Mouse (Mus musculus) intestine, embryonic 14.5 days (tissue): Measurements from ENCODE around the gene Gm26992. TPM values are rescaled to one million over a fixed set of nuclear protein-coding genes. Genes with fewer than 3 reads are reported as not detected.
"Not testable (repeated sequence)": the region's sequence is repeated elsewhere in the genome, so short reads cannot be mapped to it uniquely, and the experiment has no call there.

ENCODE experiments used
- ATAC-seq: fragments of 200-750 bp; cut with Nextera tagmentation; replicated peaks from 2 replicates; pipeline ENCODE4 v1.8.0; 2017; ENCODE audit warnings: low read depth, moderate number of reproducible peaks, moderate TSS enrichment, moderate library complexity; ENCODE audit not compliant: low FRiP score, low TSS enrichment
- DNase-seq: peaks from one replicate; pipeline ENCODE4 v3.0.0-alpha.2; 2018; ENCODE audit warnings: low spot score
- H3K27ac ChIP-seq: fragments of 300-500 bp; sonication (generic); 2 replicates; pipeline ENCODE4 v1.5.1; 2014; ENCODE audit warnings: low read depth, mild to moderate bottlenecking, control low read depth
- H3K27me3 ChIP-seq: fragments of 300-500 bp; sonication (generic); replicated peaks from 2 replicates; pipeline ENCODE4 v1.6.1; 2014; ENCODE audit warnings: low read length, control low read depth; ENCODE audit not compliant: control insufficient read depth, insufficient read depth
- H3K36me3 ChIP-seq: fragments of 300-500 bp; sonication (generic); 2 replicates; pipeline ENCODE4 v1.6.1; 2014; ENCODE audit warnings: low read length, control low read depth; ENCODE audit not compliant: control insufficient read depth, insufficient read depth
- H3K4me1 ChIP-seq: fragments of 300-500 bp; sonication (generic); replicated peaks from 2 replicates; pipeline ENCODE4 v1.6.1; 2014; ENCODE audit warnings: low read length, control low read depth, mixed read lengths; ENCODE audit not compliant: control insufficient read depth, insufficient read depth
- H3K4me2 ChIP-seq: fragments of 300-500 bp; sonication (generic); 2 replicates; pipeline ENCODE4 v1.6.1; 2014; ENCODE audit warnings: low read length
- H3K4me3 ChIP-seq: fragments of 300-500 bp; sonication (generic); 2 replicates; pipeline ENCODE4 v1.5.1; 2014; ENCODE audit warnings: low read depth, low read length, control low read depth, mixed read lengths
- H3K9ac ChIP-seq: fragments of 300-500 bp; sonication (generic); 2 replicates; pipeline ENCODE4 v1.6.1; 2014; ENCODE audit warnings: mild to moderate bottlenecking, low read length
- H3K9me3 ChIP-seq: fragments of 300-500 bp; sonication (generic); 2 replicates; pipeline ENCODE4 v1.6.1; 2016; ENCODE audit warnings: low read length, control low read depth; ENCODE audit not compliant: control insufficient read depth
- WGBS: fragments of 180-500 bp; shearing (Covaris S2); extraction: QIAGEN DNeasy Blood & Tissue Kit; methylation state at CpG from one replicate; pipeline ENCODE4 v1.1.7; 2014; 5-methylcytosine and 5-hydroxymethylcytosine counted together
- polyA plus RNA-seq: library from polyadenylated mRNA; unstranded; fragments of >200 nt; fragmentation: Nextera tagmentation; extraction: Ambion mirVana; gene quantifications from 2 replicates; pipeline ENCODE4 v1.2.1, GENCODE M21; 2014

The Gm26992 gene
- polyA plus RNA-seq, 1 experiment from 2014 or later: not detected

DNA sequence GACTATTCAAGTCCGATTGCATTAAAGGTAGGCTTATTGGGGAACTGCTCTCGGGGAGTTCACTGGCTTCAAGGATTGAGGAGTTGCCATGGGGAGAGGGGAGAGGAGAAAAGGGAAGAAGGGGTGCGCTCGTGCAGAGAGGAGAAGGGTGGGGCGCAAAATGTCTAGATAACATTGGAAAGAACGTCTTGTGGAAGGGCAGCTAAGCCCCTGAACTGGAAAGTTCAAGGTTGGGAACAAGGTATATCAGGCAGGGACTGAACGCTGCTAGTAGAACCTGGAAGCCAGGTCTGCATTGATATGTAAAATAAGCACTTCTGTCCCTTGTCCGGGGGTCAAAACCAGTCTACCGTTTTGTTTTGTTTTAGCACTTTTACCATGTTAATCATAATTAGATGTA lies 16.2 kb downstream of the Gm26992 start:
- H3K9me3 ChIP-seq: no peaks in the 10 kb centered on the region
- no peak overlapping the region for H3K4me3 ChIP-seq
- H3K36me3 ChIP-seq: no peaks in the 10 kb centered on the region
- H3K9ac ChIP-seq: no peak overlapping the region
- no peak overlapping the region for H3K27ac ChIP-seq
- WGBS: 19% methylated on average over 9 of the region's 9 CpGs
- H3K4me1 ChIP-seq: no peaks in the 10 kb centered on the region
- ATAC-seq (no peak), DNase-seq (no peak)
- peaks cover 31% of the 10 kb centered on the region for H3K27me3 ChIP-seq
- no peak overlapping the region for H3K4me2 ChIP-seq

DNA sequence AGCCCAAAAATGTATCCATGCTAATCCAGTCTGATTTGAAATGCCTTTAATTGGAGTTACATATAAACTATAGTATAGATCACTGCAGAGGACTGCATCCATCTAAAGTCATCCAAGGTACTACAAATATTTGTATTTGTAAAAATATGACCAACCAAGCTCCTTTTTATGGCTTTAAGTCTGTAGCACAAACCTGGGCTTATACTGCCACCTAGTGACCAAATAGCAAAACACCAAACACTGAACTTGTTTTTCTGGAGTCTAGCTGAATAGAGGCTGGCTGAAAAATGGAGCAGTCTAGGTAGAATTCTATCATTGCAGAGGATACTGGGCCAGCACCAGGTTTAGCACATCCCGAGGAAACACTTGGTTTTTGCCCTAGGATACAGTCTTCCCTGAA lies 19.0 kb downstream of the Gm26992 start:
- no peak overlapping the region for H3K9ac ChIP-seq
- H3K4me1 ChIP-seq: no peaks in the 10 kb centered on the region
- no peak for ATAC-seq
- no peaks in the 10 kb centered on the region for H3K36me3 ChIP-seq
- H3K27ac ChIP-seq: no peak overlapping the region
- H3K27me3 ChIP-seq: peaks cover 30% of the 10 kb centered on the region
- WGBS: 0% methylated on average over 1 of the region's 1 CpGs
- H3K9me3 ChIP-seq: no peaks in the 10 kb centered on the region
- H3K4me2 ChIP-seq: no peak overlapping the region
- H3K4me3 ChIP-seq: no peak overlapping the region
- DNase-seq: no peak

DNA sequence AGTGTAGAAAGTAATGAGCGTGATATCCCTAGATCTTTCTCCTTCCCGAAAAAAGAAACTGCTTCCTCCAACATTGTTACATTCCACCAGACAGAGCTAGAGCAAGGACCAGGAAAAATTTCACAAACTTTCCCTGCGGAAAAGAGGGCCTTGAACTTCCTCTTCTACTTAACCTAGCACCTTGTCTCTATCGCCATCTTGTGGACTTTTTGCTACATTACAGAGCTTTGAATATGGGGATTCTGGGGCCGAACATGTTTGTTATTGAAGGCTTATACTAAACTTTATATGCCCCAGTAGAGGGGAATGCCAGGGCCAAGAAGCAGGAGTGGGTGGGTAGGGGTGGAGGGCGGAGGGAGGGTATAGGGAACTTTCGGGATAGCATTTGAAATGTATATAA lies 21.9 kb downstream of the Gm26992 start:
- Histone ChIP-seq H3K4me1 (no peaks in the 10 kb centered on the region), H3K9me3 (no peaks in the 10 kb centered on the region), H3K9ac (no peak overlapping the region), H3K4me3 (no peak overlapping the region), H3K27ac (no peak overlapping the region), H3K4me2 (no peak overlapping the region), H3K27me3 (peaks cover 35% of the 10 kb centered on the region), H3K36me3 (no peaks in the 10 kb centered on the region)
- 38% methylated on average over 7 of the region's 7 CpGs for WGBS
- ATAC-seq (no peak), DNase-seq (no peak)

DNA sequence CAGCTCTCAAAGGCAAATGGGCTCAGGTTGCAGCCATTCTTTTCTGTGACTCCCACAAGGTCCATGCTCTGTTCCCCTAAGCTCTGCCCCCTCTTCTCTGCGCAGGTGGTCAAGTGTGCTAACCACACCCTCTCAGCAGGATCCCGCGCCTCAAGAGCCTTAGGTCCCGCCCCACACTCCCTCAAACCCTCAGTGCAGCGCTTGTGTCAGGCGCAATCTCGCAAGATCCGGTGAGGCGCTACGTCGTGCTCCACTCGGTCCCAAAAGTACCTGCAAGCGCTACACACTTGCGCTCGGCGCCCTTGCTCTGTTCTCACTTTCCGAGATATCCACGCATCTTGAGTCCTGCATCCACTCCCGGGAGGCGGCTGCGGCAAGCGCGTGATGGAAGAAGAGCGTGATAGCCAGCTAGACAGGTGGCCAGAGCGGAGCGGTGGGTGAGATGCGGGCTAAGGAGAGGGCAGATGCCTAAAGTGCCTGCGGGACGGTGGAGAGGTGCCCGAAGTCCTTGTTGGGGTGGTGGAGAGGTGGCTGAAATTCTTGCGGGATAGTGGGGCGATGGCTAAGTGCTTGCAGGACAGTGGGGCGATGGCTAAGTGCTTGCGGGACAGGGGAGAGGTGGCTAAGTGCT lies 25.8 kb downstream of the Gm26992 start:
- Histone ChIP-seq H3K36me3 (no peaks in the 10 kb centered on the region), H3K9me3 (no peaks in the 10 kb centered on the region), H3K27ac (no peak overlapping the region), H3K27me3 (peaks cover 27% of the 10 kb centered on the region), H3K4me1 (no peaks in the 10 kb centered on the region), H3K4me2 (peak overlapping the region; percentile 55), H3K4me3 (peak overlapping the region; percentile 25), H3K9ac (no peak overlapping the region)
- WGBS: 13% methylated on average over 34 of the region's 34 CpGs
- peak; percentile 56 for DNase-seq
- ATAC-seq: no peak

DNA sequence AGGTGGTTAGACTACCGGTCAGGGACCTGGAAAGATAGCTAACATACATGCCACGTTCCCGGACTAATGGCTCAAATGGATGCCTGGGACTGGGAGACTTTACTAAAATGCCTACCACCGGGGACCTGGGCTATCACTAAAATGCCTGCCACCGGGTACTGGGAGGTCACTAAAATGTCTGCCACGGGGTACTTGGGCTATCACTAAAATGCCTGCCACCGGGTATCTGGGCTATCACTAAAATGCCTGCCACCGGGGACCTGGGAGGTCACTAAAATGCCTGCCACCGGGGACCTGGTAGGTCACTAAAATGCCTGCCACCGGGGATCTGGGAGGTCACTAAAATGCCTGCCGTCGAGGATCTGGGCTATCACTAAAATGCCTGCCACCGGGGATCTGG lies 26.6 kb downstream of the Gm26992 start:
- not testable (repeated sequence) for H3K9me3 ChIP-seq, H3K9ac ChIP-seq, H3K36me3 ChIP-seq, H3K27ac ChIP-seq, H3K4me1 ChIP-seq, ATAC-seq, DNase-seq
- peak overlapping the region; percentile 25; the same call in 1 of the 2 replicates for H3K4me3 ChIP-seq
- peak overlapping the region; percentile 55; the same call in 1 of the 2 replicates for H3K4me2 ChIP-seq
- WGBS: 44% methylated on average over 12 of the region's 13 CpGs
- H3K27me3 ChIP-seq: peaks cover 27% of the 10 kb centered on the region

DNA sequence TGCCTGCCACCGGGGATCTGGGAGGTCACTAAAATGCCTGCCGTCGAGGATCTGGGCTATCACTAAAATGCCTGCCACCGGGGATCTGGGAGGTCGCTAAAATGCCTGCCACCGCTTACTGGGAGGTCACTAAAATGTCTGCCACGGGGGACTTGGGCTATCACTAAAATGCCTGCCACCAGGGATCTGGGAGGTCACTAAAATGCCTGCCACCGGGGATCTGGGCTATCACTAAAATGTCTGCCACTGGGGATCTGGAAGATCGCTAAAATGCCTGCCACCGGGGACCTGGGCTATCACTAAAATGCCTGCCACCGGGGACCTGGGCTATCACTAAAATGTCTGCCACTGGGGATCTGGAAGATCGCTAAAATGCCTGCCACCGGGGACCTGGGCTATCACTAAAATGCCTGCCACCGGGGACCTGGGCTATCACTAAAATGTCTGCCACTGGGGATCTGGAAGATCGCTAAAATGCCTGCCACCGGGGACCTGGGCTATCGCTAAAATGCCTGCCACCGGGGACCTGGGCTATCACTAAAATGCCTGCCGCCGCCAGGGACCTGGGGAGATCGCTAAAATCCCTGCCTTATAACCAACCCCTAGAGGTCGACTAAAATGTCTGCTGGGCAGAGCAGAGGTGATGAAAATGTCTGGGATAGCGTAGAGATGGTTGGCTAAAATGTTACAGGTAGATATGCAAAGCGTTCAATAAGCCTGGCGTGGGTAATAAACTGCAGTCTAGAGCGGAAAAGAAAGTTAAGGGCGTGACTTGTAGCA lies 27.3 kb downstream of the Gm26992 start:
- H3K27me3 ChIP-seq: peaks cover 27% of the 10 kb centered on the region
- not testable (repeated sequence) for H3K9me3 ChIP-seq, DNase-seq, H3K4me1 ChIP-seq, H3K9ac ChIP-seq, H3K27ac ChIP-seq, H3K4me2 ChIP-seq, ATAC-seq, H3K4me3 ChIP-seq, H3K36me3 ChIP-seq
- WGBS: 78% methylated on average over 18 of the region's 27 CpGs

DNA sequence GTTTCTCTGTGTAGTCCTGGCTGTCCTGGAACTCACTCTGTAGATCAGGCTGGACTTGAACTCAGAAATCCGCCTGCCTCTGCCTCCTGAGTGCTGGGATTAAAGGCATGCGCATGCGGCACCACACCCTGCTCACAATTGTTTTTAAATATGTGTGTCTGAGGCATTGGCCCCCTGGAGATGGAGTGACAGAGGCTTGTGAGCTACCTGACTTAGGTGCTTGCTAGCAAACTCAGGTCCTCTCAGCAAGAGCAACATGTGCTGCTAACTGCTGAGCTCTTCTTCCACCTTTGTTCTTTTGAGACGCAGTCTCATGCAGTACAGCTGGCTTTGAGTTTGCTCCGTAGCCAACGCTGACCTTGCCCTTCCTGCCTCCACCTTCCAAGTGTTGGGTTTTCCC lies 31.0 kb downstream of the Gm26992 start:
- Histone ChIP-seq H3K4me3 (no peak overlapping the region), H3K4me1 (no peaks in the 10 kb centered on the region), H3K4me2 (no peak overlapping the region), H3K9ac (no peak overlapping the region), H3K9me3 (no peaks in the 10 kb centered on the region), H3K36me3 (no peaks in the 10 kb centered on the region), H3K27me3 (peaks cover 14% of the 10 kb centered on the region), H3K27ac (no peak overlapping the region)
- DNase-seq: no peak
- 84% methylated on average over 6 of the region's 6 CpGs for WGBS
- no peak for ATAC-seq

DNA sequence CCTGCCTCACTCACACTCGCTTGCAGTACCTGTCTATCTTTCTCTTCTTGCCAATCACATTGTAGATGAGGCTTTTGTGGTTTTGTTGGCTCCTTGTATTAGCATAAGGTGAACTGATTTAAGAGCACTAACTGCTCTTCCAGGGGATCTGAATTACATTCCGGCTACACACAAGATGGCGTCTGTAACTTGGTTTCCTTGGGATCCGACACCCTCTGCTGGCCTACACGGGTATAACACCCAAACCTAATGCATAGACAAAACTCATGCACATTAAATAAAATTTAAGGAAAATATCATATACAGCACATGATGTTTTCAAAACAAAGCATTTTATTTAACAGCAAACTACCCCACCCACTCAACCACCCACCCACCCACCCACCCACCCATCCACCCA lies 38.2 kb downstream of the Gm26992 start:
- Histone ChIP-seq H3K4me3 (no peak overlapping the region), H3K9ac (no peak overlapping the region), H3K27ac (no peak overlapping the region), H3K4me1 (no peaks in the 10 kb centered on the region), H3K4me2 (no peak overlapping the region), H3K36me3 (no peaks in the 10 kb centered on the region), H3K27me3 (no peaks in the 10 kb centered on the region), H3K9me3 (no peaks in the 10 kb centered on the region)
- 76% methylated on average over 5 of the region's 5 CpGs for WGBS
- DNase-seq (no peak), ATAC-seq (no peak)

DNA sequence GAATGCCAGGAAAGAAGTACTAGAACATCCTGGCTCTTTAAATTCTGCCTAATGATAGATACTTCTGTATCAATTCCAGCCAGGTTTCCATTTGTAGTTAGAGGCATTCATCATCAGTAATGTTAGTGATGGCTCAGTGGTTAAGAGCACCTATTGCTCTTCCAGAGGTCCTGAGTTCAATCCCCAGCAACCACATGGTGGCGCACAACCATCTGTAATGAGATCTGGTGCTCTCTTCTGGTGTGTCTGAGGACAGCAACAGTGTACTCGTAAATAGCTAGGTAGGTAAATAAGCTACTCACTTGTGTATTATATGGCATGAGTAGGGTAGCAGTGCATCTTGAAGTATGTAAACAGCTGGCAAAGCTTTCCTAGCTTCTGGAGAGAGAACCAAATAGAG lies 47.2 kb downstream of the Gm26992 start:
- ATAC-seq: no peak
- Histone ChIP-seq H3K27me3 (no peaks in the 10 kb centered on the region), H3K9me3 (no peaks in the 10 kb centered on the region), H3K36me3 (no peaks in the 10 kb centered on the region; the same call in 1 of the 2 replicates), H3K4me1 (no peaks in the 10 kb centered on the region), H3K9ac (no peak overlapping the region), H3K4me3 (no peak overlapping the region), H3K27ac (no peak overlapping the region), H3K4me2 (no peak overlapping the region)
- DNase-seq: no peak
- WGBS: 78% methylated on average over 2 of the region's 2 CpGs
